In genomic region chr1:139858548-139858947, GRCm38 (mm10) we compare ENCODE assay signal across 23 mouse cellular contexts. TPM values are rescaled to one million over a fixed set of nuclear protein-coding genes. Genes with fewer than 3 reads are reported as not detected.
DNase-seq lines count a peak whose midpoint lies in the region; ATAC-seq and TF ChIP-seq lines count a peak whose summit lies in the region.
"Had no signal": no experiment of that assay in that cellular context is flagged by ENCODE, and none has a peak within 500 bp of the region (broad histone marks: within the 10 kb centered on the region; RNA-seq: fewer than 3 reads in every experiment).

Cfhr2 (minus strand) TSS chr1:139858702.

- no peak for TF ChIP-seq CTCF in liver, postnatal 0 days (IDR thresholded peaks at IDR 0.05; ENCODE audit: low read depth)

- TF ChIP-seq EP300 in liver, postnatal 0 days (IDR thresholded peaks at IDR 0.05; ENCODE audit: low read depth): peak; percentile 43; the same call in 1 of the 2 replicates

- H3K36me3 ChIP-seq in liver, embryonic 15.5 days (replicated peaks): no peaks in the 10 kb centered on the region
- no peaks in the 10 kb centered on the region for H3K36me3 ChIP-seq in liver, embryonic 12.5 days
- no peaks in the 10 kb centered on the region for H3K36me3 ChIP-seq in liver, postnatal 0 days (replicated peaks; ENCODE audit: insufficient read depth, low read length)
- H3K36me3 ChIP-seq: embryonic facial prominence, embryonic 10.5 days; embryonic facial prominence, embryonic 12.5 days; forebrain, embryonic 15.5 days had no signal

- H3K4me3 ChIP-seq in liver, embryonic 15.5 days (replicated peaks): no peak within 1 kb of the TSS
- no peak within 1 kb of the TSS for H3K4me3 ChIP-seq in liver, embryonic 12.5 days
- peak within 1 kb of the TSS; percentile 38 for H3K4me3 ChIP-seq in liver, postnatal 0 days (ENCODE audit: low read depth, low read length)
- H3K4me3 ChIP-seq: embryonic facial prominence, embryonic 10.5 days; embryonic facial prominence, embryonic 12.5 days; forebrain, embryonic 13.5 days; forebrain, embryonic 15.5 days had no signal

- no peaks in the 10 kb centered on the region for H3K27me3 ChIP-seq in liver, embryonic 15.5 days
- H3K27me3 ChIP-seq in liver, embryonic 12.5 days (replicated peaks): no peaks in the 10 kb centered on the region
- no peaks in the 10 kb centered on the region for H3K27me3 ChIP-seq in liver, postnatal 0 days (ENCODE audit: insufficient read depth, low read length)
- H3K27me3 ChIP-seq: embryonic facial prominence, embryonic 12.5 days; forebrain, embryonic 13.5 days; forebrain, embryonic 15.5 days had no signal

- H3K27ac ChIP-seq in liver, embryonic 15.5 days (replicated peaks): no peak within 1 kb of the TSS
- no peak within 1 kb of the TSS for H3K27ac ChIP-seq in liver, embryonic 12.5 days
- H3K27ac ChIP-seq in liver, postnatal 0 days (ENCODE audit: low read depth): peak within 1 kb of the TSS; percentile 67
- H3K27ac ChIP-seq: embryonic facial prominence, embryonic 10.5 days; embryonic facial prominence, embryonic 12.5 days; forebrain, embryonic 13.5 days; forebrain, embryonic 15.5 days had no signal

- no peak for DNase-seq in adrenal gland, postnatal 14 days
- DNase-seq in adrenal gland, postnatal 4 days (ENCODE audit: low spot score in 2 of 2): no peak
- DNase-seq in liver, postnatal 0 days: no peak
- DNase-seq: adrenal gland, adult 8-10 months; adrenal gland, postnatal 36 days; cerebellum, adult 11-12 months; cerebellum, adult 2 months; cerebellum, adult 9-10 months; cerebellum, postnatal 10 days; cerebellum, postnatal 25 days; forebrain, postnatal 0 days had no signal

- H3K4me1 ChIP-seq in liver, embryonic 15.5 days (replicated peaks): no peaks in the 10 kb centered on the region
- no peaks in the 10 kb centered on the region for H3K4me1 ChIP-seq in liver, embryonic 12.5 days
- no peaks in the 10 kb centered on the region for H3K4me1 ChIP-seq in liver, postnatal 0 days (ENCODE audit: insufficient read depth)
- H3K4me1 ChIP-seq: embryonic facial prominence, embryonic 10.5 days; embryonic facial prominence, embryonic 12.5 days; forebrain, embryonic 13.5 days; forebrain, embryonic 15.5 days had no signal

- ATAC-seq in liver, embryonic 15.5 days (ENCODE audit: insufficient read depth): no peak
- ATAC-seq in liver, embryonic 12.5 days: no peak
- peak; percentile 84 for ATAC-seq in liver, postnatal 0 days
- ATAC-seq in cerebellum, adult (ENCODE audit: insufficient number of reproducible peaks, low FRiP score, low TSS enrichment): no peak
- ATAC-seq: forebrain, embryonic 13.5 days; forebrain, embryonic 15.5 days; forebrain, postnatal 0 days had no signal

- no peak within 1 kb of the TSS for H3K9ac ChIP-seq in liver, embryonic 15.5 days
- no peak within 1 kb of the TSS for H3K9ac ChIP-seq in liver, embryonic 12.5 days
- no peak within 1 kb of the TSS for H3K9ac ChIP-seq in liver, postnatal 0 days (replicated peaks)
- H3K9ac ChIP-seq: embryonic facial prominence, embryonic 12.5 days; forebrain, embryonic 13.5 days; forebrain, embryonic 15.5 days; forebrain, postnatal 0 days had no signal

- no peaks in the 10 kb centered on the region for H3K9me3 ChIP-seq in liver, embryonic 15.5 days (replicated peaks)
- H3K9me3 ChIP-seq in liver, embryonic 12.5 days (replicated peaks): no peaks in the 10 kb centered on the region
- no peaks in the 10 kb centered on the region for H3K9me3 ChIP-seq in liver, postnatal 0 days (ENCODE audit: low read length)
- H3K9me3 ChIP-seq: embryonic facial prominence, embryonic 10.5 days; embryonic facial prominence, embryonic 12.5 days; forebrain, embryonic 13.5 days; forebrain, embryonic 15.5 days had no signal

- H3K4me2 ChIP-seq in liver, embryonic 15.5 days: no peak within 1 kb of the TSS
- no peak within 1 kb of the TSS for H3K4me2 ChIP-seq in liver, embryonic 12.5 days
- H3K4me2 ChIP-seq in liver, postnatal 0 days (ENCODE audit: low read depth, low read length): peak within 1 kb of the TSS; percentile 22; the same call in 1 of the 2 replicates
- H3K4me2 ChIP-seq: embryonic facial prominence, embryonic 12.5 days; forebrain, embryonic 13.5 days; forebrain, embryonic 15.5 days had no signal

- WGBS in liver, embryonic 15.5 days (ENCODE audit: insufficient replicate concordance): 57% methylated on average over 1 of the region's 1 CpGs
- WGBS in liver, embryonic 12.5 days (ENCODE audit: insufficient replicate concordance): 52% methylated on average over 1 of the region's 1 CpGs
- 46% methylated on average over 1 of the region's 1 CpGs for WGBS in liver, postnatal 0 days (ENCODE audit: insufficient replicate concordance)

RNA-seq across cellular contexts. Expression of gene Cfhr2, which starts in this region (rescaled TPM):
- total RNA-seq in adrenal gland, postnatal 14 days (2021): 2.4 and 36.4 TPM in 2 replicates
- 10 to 100 TPM in 1 of 2 experiments, 1 to 10 TPM in 1; 1.5 to 13.2 TPM for total RNA-seq in adrenal gland, postnatal 4 days (2021)
- 19.4 and 29.9 TPM in 2 replicates for polyA plus RNA-seq in liver, embryonic 15.5 days (2015; fragmentation: Nextera tagmentation; extraction: Ambion mirVana)
- polyA plus RNA-seq in liver, embryonic 12.5 days (2016; fragmentation: Nextera tagmentation; extraction: Ambion mirVana): 0.19 TPM in 1 of 2 replicates, not detected in the other
- 258 and 291 TPM in 2 replicates for polyA plus RNA-seq in liver, postnatal 0 days (2015; fragmentation: Nextera tagmentation; extraction: Ambion mirVana)
- total RNA-seq: ES-E14; forebrain, postnatal 0 days; MEL had no signal
- polyA plus RNA-seq: C2C12; cerebellum, adult 2 months; cortical plate, adult 2 months; embryonic facial prominence, embryonic 10.5 days; embryonic facial prominence, embryonic 12.5 days; forebrain, embryonic 11.5 days; forebrain, embryonic 13.5 days; forebrain, embryonic 15.5 days; forebrain, postnatal 0 days had no signal

Comparison
In these comparisons a context has a peak if more than half of its experiments do, and no peak if none do; other contexts are left out.
1. RNA of gene Cfhr2 (polyA plus RNA-seq): 258 to 291 TPM in liver, postnatal 0 days and 19.4 to 29.9 TPM in liver, embryonic 15.5 days; 0.19 TPM in liver, embryonic 12.5 days; every median in the first group is over 10 times any median in the second.